Mouse (Mus musculus): ENCODE results near the gene Entr1. TPM values are rescaled to one million over a fixed set of nuclear protein-coding genes. Genes with fewer than 3 reads are reported as not detected.

The Entr1 gene
- total and polyA plus RNA-seq, 2 experiments from 2014 or later: 57.2 to 67.4 TPM

GRCm38 (mm10) chr2:26359983-26360382 lies 29.1 kb downstream of the Entr1 start:
- Histone ChIP-seq H3K27ac (ENCODE audit: low read depth) (peak overlapping the region; percentile 22), H3K4me3 (ENCODE audit: low read depth, low read length) (no peak overlapping the region), H3K4me1 (ENCODE audit: control insufficient read depth, insufficient read depth) (peaks cover 8% of the 10 kb centered on the region), H3K9me3 (replicated peaks; ENCODE audit: control insufficient read depth, low read length) (no peaks in the 10 kb centered on the region), H3K27me3 (ENCODE audit: control insufficient read depth, insufficient read depth, low read length) (no peaks in the 10 kb centered on the region), H3K36me3 (replicated peaks; ENCODE audit: control insufficient read depth, insufficient read depth, low read length) (peaks cover 14% of the 10 kb centered on the region; the same call in 1 of the 2 replicates), H3K9ac (replicated peaks; ENCODE audit: low read depth, low read length) (no peak overlapping the region), H3K4me2 (ENCODE audit: low read depth, low read length) (no peak overlapping the region)
- TF ChIP-seq EP300 (IDR thresholded peaks at IDR 0.05; ENCODE audit: low read depth) (no peak), CTCF (IDR thresholded peaks at IDR 0.05; ENCODE audit: low read depth) (no peak)
- DNase-seq (ENCODE audit: low spot score): peak; percentile 60
- ATAC-seq (ENCODE audit: insufficient read depth, low read depth): peak; percentile 76
- 42% methylated on average over 6 of the region's 6 CpGs for WGBS

GRCm38 (mm10) chr2:26358667-26359320 lies 30.3 kb downstream of the Entr1 start:
- no peaks in the 10 kb centered on the region for H3K27me3 ChIP-seq (ENCODE audit: control insufficient read depth, insufficient read depth, low read length)
- H3K27ac ChIP-seq (ENCODE audit: low read depth): no peak overlapping the region
- ATAC-seq (ENCODE audit: insufficient read depth, low read depth) (no peak), DNase-seq (ENCODE audit: low spot score) (no peak)
- TF ChIP-seq EP300 (IDR thresholded peaks at IDR 0.05; ENCODE audit: low read depth) (no peak), CTCF (IDR thresholded peaks at IDR 0.05; ENCODE audit: low read depth) (no peak)
- H3K9me3 ChIP-seq (replicated peaks; ENCODE audit: control insufficient read depth, low read length): no peaks in the 10 kb centered on the region
- WGBS: 78% methylated on average over 13 of the region's 13 CpGs
- H3K4me3 ChIP-seq (ENCODE audit: low read depth, low read length): no peak overlapping the region
- H3K9ac ChIP-seq (replicated peaks; ENCODE audit: low read depth, low read length): no peak overlapping the region
- no peak overlapping the region for H3K4me2 ChIP-seq (ENCODE audit: low read depth, low read length)
- no peaks in the 10 kb centered on the region for H3K4me1 ChIP-seq (ENCODE audit: control insufficient read depth, insufficient read depth)
- peaks cover 9% of the 10 kb centered on the region; the same call in 1 of the 2 replicates for H3K36me3 ChIP-seq (replicated peaks; ENCODE audit: control insufficient read depth, insufficient read depth, low read length)

- Histone ChIP-seq H3K9ac (replicated peaks; ENCODE audit: low read depth, low read length) (no peak overlapping the region), H3K4me1 (ENCODE audit: control insufficient read depth, insufficient read depth) (peaks cover 5% of the 10 kb centered on the region; the same call in 1 of the 2 replicates), H3K27me3 (ENCODE audit: control insufficient read depth, insufficient read depth, low read length) (no peaks in the 10 kb centered on the region), H3K36me3 (replicated peaks; ENCODE audit: control insufficient read depth, insufficient read depth, low read length) (no peaks in the 10 kb centered on the region), H3K27ac (ENCODE audit: low read depth) (no peak overlapping the region), H3K4me3 (ENCODE audit: low read depth, low read length) (no peak overlapping the region), H3K9me3 (replicated peaks; ENCODE audit: control insufficient read depth, low read length) (no peaks in the 10 kb centered on the region), H3K4me2 (ENCODE audit: low read depth, low read length) (no peak overlapping the region)
- whole genome bisulfite sequencing: 56% methylated on average over 15 of the region's 15 CpGs
- ATAC-seq (ENCODE audit: insufficient read depth, low read depth) (no peak), DNase-seq (ENCODE audit: low spot score) (no peak)
- no peak for TF ChIP-seq CTCF (IDR thresholded peaks at IDR 0.05; ENCODE audit: low read depth)
- no peak for TF ChIP-seq EP300 (IDR thresholded peaks at IDR 0.05; ENCODE audit: low read depth)
These were observed 31.6 kb downstream of the Entr1 start for GRCm38 (mm10) chr2:26357484-26357883.

- 67% methylated on average over 7 of the region's 7 CpGs for WGBS
- H3K9ac ChIP-seq (replicated peaks; ENCODE audit: low read depth, low read length): no peak overlapping the region
- ATAC-seq (ENCODE audit: insufficient read depth, low read depth): no peak
- H3K9me3 ChIP-seq (replicated peaks; ENCODE audit: control insufficient read depth, low read length): no peaks in the 10 kb centered on the region
- TF ChIP-seq EP300 (IDR thresholded peaks at IDR 0.05; ENCODE audit: low read depth) (no peak), CTCF (IDR thresholded peaks at IDR 0.05; ENCODE audit: low read depth) (no peak)
- H3K27ac ChIP-seq (ENCODE audit: low read depth): no peak overlapping the region
- H3K4me3 ChIP-seq (ENCODE audit: low read depth, low read length): no peak overlapping the region
- H3K4me1 ChIP-seq (ENCODE audit: control insufficient read depth, insufficient read depth): peaks cover 8% of the 10 kb centered on the region
- no peaks in the 10 kb centered on the region for H3K27me3 ChIP-seq (ENCODE audit: control insufficient read depth, insufficient read depth, low read length)
- H3K36me3 ChIP-seq (replicated peaks; ENCODE audit: control insufficient read depth, insufficient read depth, low read length): no peaks in the 10 kb centered on the region
- H3K4me2 ChIP-seq (ENCODE audit: low read depth, low read length): no peak overlapping the region
- DNase-seq (ENCODE audit: low spot score): no peak
These were observed 32.4 kb downstream of the Entr1 start for GRCm38 (mm10) chr2:26356678-26357077.

GRCm38 (mm10) chr2:26356231-26356630 lies 32.9 kb downstream of the Entr1 start:
- 83% methylated on average over 4 of the region's 4 CpGs for WGBS
- Histone ChIP-seq H3K27me3 (ENCODE audit: control insufficient read depth, insufficient read depth, low read length) (no peaks in the 10 kb centered on the region), H3K4me1 (ENCODE audit: control insufficient read depth, insufficient read depth) (peaks cover 9% of the 10 kb centered on the region), H3K9ac (replicated peaks; ENCODE audit: low read depth, low read length) (no peak overlapping the region), H3K36me3 (replicated peaks; ENCODE audit: control insufficient read depth, insufficient read depth, low read length) (no peaks in the 10 kb centered on the region), H3K4me3 (ENCODE audit: low read depth, low read length) (no peak overlapping the region), H3K9me3 (replicated peaks; ENCODE audit: control insufficient read depth, low read length) (no peaks in the 10 kb centered on the region), H3K27ac (ENCODE audit: low read depth) (no peak overlapping the region), H3K4me2 (ENCODE audit: low read depth, low read length) (no peak overlapping the region)
- no peak for TF ChIP-seq EP300 (IDR thresholded peaks at IDR 0.05; ENCODE audit: low read depth)
- TF ChIP-seq CTCF (IDR thresholded peaks at IDR 0.05; ENCODE audit: low read depth): no peak
- no peak for DNase-seq (ENCODE audit: low spot score)
- ATAC-seq (ENCODE audit: insufficient read depth, low read depth): no peak

- no peak overlapping the region for H3K4me3 ChIP-seq (ENCODE audit: low read depth, low read length)
- no peaks in the 10 kb centered on the region for H3K9me3 ChIP-seq (replicated peaks; ENCODE audit: control insufficient read depth, low read length)
- TF ChIP-seq EP300 (IDR thresholded peaks at IDR 0.05; ENCODE audit: low read depth) (no peak), CTCF (IDR thresholded peaks at IDR 0.05; ENCODE audit: low read depth) (no peak)
- WGBS: 75% methylated on average over 4 of the region's 4 CpGs
- peaks cover 7% of the 10 kb centered on the region for H3K36me3 ChIP-seq (replicated peaks; ENCODE audit: control insufficient read depth, insufficient read depth, low read length)
- ATAC-seq (ENCODE audit: insufficient read depth, low read depth) (no peak), DNase-seq (ENCODE audit: low spot score) (no peak)
- peaks cover 15% of the 10 kb centered on the region for H3K4me1 ChIP-seq (ENCODE audit: control insufficient read depth, insufficient read depth)
- H3K9ac ChIP-seq (replicated peaks; ENCODE audit: low read depth, low read length): no peak overlapping the region
- no peak overlapping the region for H3K27ac ChIP-seq (ENCODE audit: low read depth)
- H3K27me3 ChIP-seq (ENCODE audit: control insufficient read depth, insufficient read depth, low read length): no peaks in the 10 kb centered on the region
- H3K4me2 ChIP-seq (ENCODE audit: low read depth, low read length): no peak overlapping the region
These were observed 34.7 kb downstream of the Entr1 start for GRCm38 (mm10) chr2:26354401-26354800.

Data from heart, postnatal 0 days (tissue).